Mouse (Mus musculus) liver, embryonic 14.5 days (tissue): ENCODE measurements around the gene Smoc1. TPM values are rescaled to one million over a fixed set of nuclear protein-coding genes. Genes with fewer than 3 reads are reported as not detected.

ENCODE experiments used
- ATAC-seq: fragments of 200-750 bp; cut with Nextera tagmentation; 2 replicates; pipeline ENCODE4 v1.8.0; 2017; ENCODE audit warnings: moderate number of reproducible peaks, mild to moderate bottlenecking, moderate library complexity; ENCODE audit not compliant: insufficient read depth
- DNase-seq, 3 experiments: peaks; one replicate each; pipeline ENCODE4 v3.0.0-alpha.2; 2012 to 2013; ENCODE audit warnings: low read depth in 3 of 3, low spot score in 3 of 3
- H3K27ac ChIP-seq: fragments of 300-500 bp; sonication (generic); 2 replicates; pipeline ENCODE4 v1.5.1; 2014; ENCODE audit warnings: moderate library complexity, mild to moderate bottlenecking, control low read depth, inconsistent platforms
- H3K27me3 ChIP-seq: fragments of 300-500 bp; sonication (generic); 2 replicates; pipeline ENCODE4 v1.6.1; 2014; ENCODE audit warnings: mild to moderate bottlenecking, low read length, moderate library complexity; ENCODE audit not compliant: control insufficient read depth, insufficient read depth
- H3K36me3 ChIP-seq: fragments of 300-500 bp; sonication (generic); replicated peaks from 2 replicates; pipeline ENCODE4 v1.6.1; 2014; ENCODE audit warnings: low read depth; ENCODE audit not compliant: control insufficient read depth, insufficient read depth
- H3K4me1 ChIP-seq, 2 experiments: fragments of 200-500 bp in 1 of 2; fragments of 300-500 bp in 1 of 2; sonication (generic) in 1 of 2; replicated peaks; 2 replicates each; pipeline ENCODE4 v1.6.1; 2012 to 2014; ENCODE audit warnings: antibody characterized with exemption in 1 of 2, inconsistent platforms in 1 of 2, low read length in 1 of 2; ENCODE audit not compliant: control insufficient read depth in 2 of 2, insufficient read depth in 2 of 2
- H3K4me2 ChIP-seq: fragments of 300-500 bp; sonication (generic); 2 replicates; pipeline ENCODE4 v1.6.1; 2014; ENCODE audit warnings: low read depth, mild to moderate bottlenecking, control low read depth, moderate library complexity
- H3K4me3 ChIP-seq, 2 experiments: fragments of 200-500 bp in 1 of 2; fragments of 300-500 bp in 1 of 2; sonication (generic) in 1 of 2; 2 replicates each; pipeline ENCODE4 v1.5.1; 2012 to 2014; ENCODE audit warnings: low read depth in 2 of 2, low read length in 2 of 2, mild to moderate bottlenecking in 2 of 2, control low read depth in 1 of 2, inconsistent platforms in 1 of 2, moderate library complexity in 1 of 2; ENCODE audit not compliant: insufficient read depth in 1 of 2
- H3K9ac ChIP-seq: fragments of 300-500 bp; sonication (generic); replicated peaks from 2 replicates; pipeline ENCODE4 v1.6.1; 2014; ENCODE audit warnings: mild to moderate bottlenecking, control low read depth, moderate library complexity
- H3K9me3 ChIP-seq: fragments of 300-500 bp; sonication (generic); 2 replicates; pipeline ENCODE4 v1.6.1; 2016; ENCODE audit warnings: low read length, mixed read lengths; ENCODE audit not compliant: control insufficient read depth
- CTCF ChIP-seq: IDR thresholded peaks from 2 replicates; pipeline ENCODE4 v1.5.1; 2016; ENCODE audit warnings: antibody characterized with exemption, low read depth, control low read depth
- EP300 ChIP-seq: IDR thresholded peaks from 2 replicates; pipeline ENCODE4 v1.6.1; 2016; ENCODE audit warnings: antibody characterized with exemption, low read depth
- WGBS: fragments of 180-500 bp; shearing (Covaris S2); extraction: QIAGEN DNeasy Blood & Tissue Kit; methylation state at CpG from one replicate; pipeline ENCODE4 v1.1.7; 2014; ENCODE audit not compliant: insufficient replicate concordance; 5-methylcytosine and 5-hydroxymethylcytosine counted together
- polyA plus RNA-seq, 2 experiments: library from polyadenylated mRNA; depleted of rRNA in 1 of 2; stranded (reverse) in 1 of 2; unstranded in 1 of 2; fragments of >200 nt; fragmentation: Nextera tagmentation in 1 of 2; extraction: Ambion mirVana in 1 of 2; gene quantifications; 2 replicates each; pipeline versions ENCODE4 v1.2.1 to v1.2.3; 2012 to 2014

Gene Smoc1
- polyA plus RNA-seq, 2 experiments = 4.6 to 6.9 TPM

DNA sequence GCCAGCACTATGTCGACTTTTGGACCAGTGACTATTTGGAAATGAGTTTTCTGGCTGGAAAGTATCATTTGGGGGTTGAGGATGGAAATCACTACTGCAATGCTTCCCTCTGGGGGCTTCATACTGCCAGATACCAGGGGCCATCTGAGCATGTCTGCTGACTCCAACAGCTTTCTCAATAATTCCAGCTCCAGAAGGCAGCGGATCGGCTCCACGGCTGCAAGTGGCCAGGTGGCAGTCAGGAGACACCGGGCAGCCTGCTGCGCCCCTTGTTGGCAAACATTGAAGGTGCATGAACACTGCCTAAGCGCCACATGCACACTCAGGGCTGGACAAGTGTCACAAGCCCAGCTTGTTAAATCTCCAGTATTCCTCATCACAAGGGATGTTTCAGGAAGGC, 2.2 kb upstream of the Smoc1 start:
- no peak for TF ChIP-seq EP300
- TF ChIP-seq CTCF = no peak
- ATAC-seq (no peak), DNase-seq (no peak)

DNA sequence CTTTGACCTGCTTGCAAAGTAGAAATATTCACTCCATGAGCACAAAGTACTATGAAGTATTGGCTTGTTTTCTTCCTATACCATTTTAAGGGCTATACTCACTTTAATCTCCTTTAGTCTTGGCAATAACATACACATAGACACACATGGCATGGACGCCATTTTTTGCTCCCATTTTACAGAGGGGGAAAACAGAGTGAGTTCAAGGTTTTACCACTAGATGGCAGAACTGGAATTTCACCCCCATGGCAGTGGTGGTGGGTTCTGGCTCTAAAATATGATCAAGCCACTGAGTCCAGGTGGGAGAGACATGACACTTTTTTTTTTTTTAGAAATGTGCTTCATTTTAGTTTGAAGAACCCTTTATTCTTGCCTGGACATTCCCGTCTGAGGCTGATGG, 1.6 kb upstream of the Smoc1 start:
- no peak overlapping the region for H3K4me2 ChIP-seq
- ATAC-seq (no peak), DNase-seq (no peak)
- 0 out of 4 replicates have a peak, but pooled peaks cover 0 to 3% of the 10 kb centered on the region in 2 experiments for H3K4me1 ChIP-seq
- H3K4me3 ChIP-seq = no peak overlapping the region
- no peak overlapping the region for H3K27ac ChIP-seq
- peak; percentile 17; the same call in 1 of the 2 replicates for TF ChIP-seq CTCF
- no peak for TF ChIP-seq EP300
- peaks cover 29% of the 10 kb centered on the region for H3K27me3 ChIP-seq
- H3K36me3 ChIP-seq = no peaks in the 10 kb centered on the region
- H3K9me3 ChIP-seq = no peaks in the 10 kb centered on the region
- no peak overlapping the region for H3K9ac ChIP-seq
- 34% methylated on average over 2 of the region's 2 CpGs for WGBS

More for the DNA sequence above, 2.2 kb upstream of the Smoc1 start:
- Histone ChIP-seq H3K4me1 (0 out of 4 replicates have a peak, but pooled peaks cover 0 to 3% of the 10 kb centered on the region in 2 experiments), H3K9me3 (no peaks in the 10 kb centered on the region), H3K9ac (no peak overlapping the region), H3K27me3 (peaks cover 29% of the 10 kb centered on the region), H3K4me2 (no peak overlapping the region), H3K36me3 (no peaks in the 10 kb centered on the region), H3K27ac (no peak overlapping the region), H3K4me3 (no peak overlapping the region)
- 68% methylated on average over 7 of the region's 7 CpGs for WGBS

- H3K4me2 ChIP-seq = peak overlapping the region; percentile 33
- H3K9me3 ChIP-seq = no peaks in the 10 kb centered on the region
- H3K36me3 ChIP-seq = no peaks in the 10 kb centered on the region
- no peak overlapping the region for H3K27ac ChIP-seq
- ATAC-seq (peak; percentile 15; the same call in 1 of the 2 replicates), DNase-seq (no peak)
- peak overlapping the region; percentile 41 for H3K4me3 ChIP-seq
- peaks cover 29% of the 10 kb centered on the region for H3K27me3 ChIP-seq
- 3% methylated on average over 45 of the region's 45 CpGs for WGBS
- no peak overlapping the region for H3K9ac ChIP-seq
- H3K4me1 ChIP-seq = 0 out of 4 replicates have a peak, but pooled peaks cover 0 to 3% of the 10 kb centered on the region in 2 experiments
- TF ChIP-seq EP300 = no peak
- TF ChIP-seq CTCF = no peak
Observed at GRCm38 (mm10) chr12:81026995-81027942, 661 bp downstream of the Smoc1 start.

DNA sequence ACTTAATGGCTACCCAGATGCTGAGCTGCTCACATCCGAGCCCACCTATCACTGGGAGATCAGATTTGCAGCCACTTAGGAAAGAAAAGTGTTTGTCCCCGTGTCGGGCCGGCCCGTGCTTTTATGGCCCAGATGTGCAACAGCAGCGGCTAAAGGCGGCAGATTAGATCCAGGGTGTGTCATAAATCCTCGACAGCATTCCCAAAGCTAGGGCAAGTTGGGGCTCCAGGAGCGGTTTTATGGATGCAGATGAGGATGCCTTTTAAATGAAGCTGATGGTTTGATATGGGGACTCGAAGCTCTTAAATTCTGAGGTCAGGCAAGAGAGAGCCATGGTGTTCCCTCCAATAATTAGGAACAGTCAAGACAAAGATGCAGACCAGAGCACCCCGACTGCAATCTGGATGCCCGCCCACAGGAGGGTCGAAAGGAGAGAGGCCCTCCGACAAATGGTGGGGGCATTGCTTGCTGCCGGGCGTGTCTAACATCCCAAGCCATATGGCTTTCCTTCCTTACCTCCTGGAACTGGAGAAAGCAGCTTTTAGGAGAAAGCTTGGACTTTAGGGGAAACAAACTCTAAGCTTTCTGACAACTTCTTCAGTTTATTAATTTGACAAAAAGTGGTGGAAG, 1.8 kb downstream of the Smoc1 start:
- H3K4me3 ChIP-seq = peak overlapping the region in 1 of 2 experiments; percentile 41; a peak in 2 of 4 replicates
- ATAC-seq (no peak), DNase-seq (no peak)
- TF ChIP-seq CTCF (no peak), EP300 (no peak)
- H3K4me1 ChIP-seq = peaks cover 0 to 3% of the 10 kb centered on the region in 2 experiments; a peak in 1 of 4 replicates
- H3K27me3 ChIP-seq = peaks cover 29% of the 10 kb centered on the region
- 26% methylated on average over 16 of the region's 16 CpGs for WGBS
- H3K4me2 ChIP-seq = peak overlapping the region; percentile 33
- H3K27ac ChIP-seq = no peak overlapping the region
- no peaks in the 10 kb centered on the region for H3K36me3 ChIP-seq
- no peaks in the 10 kb centered on the region for H3K9me3 ChIP-seq
- no peak overlapping the region for H3K9ac ChIP-seq

DNA sequence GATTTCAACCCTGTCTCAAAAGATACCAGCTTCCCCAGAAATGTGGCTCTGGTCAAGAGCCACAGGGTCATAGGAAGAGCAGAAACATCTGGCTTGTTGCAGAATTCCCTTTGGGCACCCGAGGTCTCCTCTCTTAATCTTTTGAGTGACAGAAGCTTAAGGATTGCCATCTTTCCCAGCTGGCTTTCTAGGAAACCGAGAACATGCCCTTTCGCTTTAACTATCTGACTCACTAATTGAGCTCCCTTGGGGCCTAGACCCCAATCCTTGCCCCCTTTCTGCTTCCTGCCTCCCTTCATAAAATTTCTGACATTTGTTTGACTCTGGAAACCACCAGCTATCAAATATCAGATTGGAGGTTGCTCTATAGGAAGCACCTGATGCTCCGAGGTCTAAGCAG, 3.1 kb downstream of the Smoc1 start:
- Histone ChIP-seq H3K4me3 (no peak overlapping the region), H3K4me2 (no peak overlapping the region), H3K27ac (no peak overlapping the region), H3K27me3 (peaks cover 29% of the 10 kb centered on the region), H3K9ac (no peak overlapping the region), H3K36me3 (no peaks in the 10 kb centered on the region), H3K4me1 (peaks cover 0 to 6% of the 10 kb centered on the region in 2 experiments; a peak in 1 of 4 replicates), H3K9me3 (no peaks in the 10 kb centered on the region)
- TF ChIP-seq EP300 (no peak), CTCF (no peak)
- no peak for DNase-seq
- 48% methylated on average over 4 of the region's 4 CpGs for WGBS
- no peak for ATAC-seq
